Mouse (Mus musculus): ENCODE measurements at regions not wholly inside any gene's neighbourhood (a gene's known extent, or its start where the extent isn't known, plus 50 kb on each side); places are given as distances from the start of the nearest gene placed in this dataset.
A peak's percentile ranks its signal among the peaks of the same experiment; 100 is the strongest.

DNA sequence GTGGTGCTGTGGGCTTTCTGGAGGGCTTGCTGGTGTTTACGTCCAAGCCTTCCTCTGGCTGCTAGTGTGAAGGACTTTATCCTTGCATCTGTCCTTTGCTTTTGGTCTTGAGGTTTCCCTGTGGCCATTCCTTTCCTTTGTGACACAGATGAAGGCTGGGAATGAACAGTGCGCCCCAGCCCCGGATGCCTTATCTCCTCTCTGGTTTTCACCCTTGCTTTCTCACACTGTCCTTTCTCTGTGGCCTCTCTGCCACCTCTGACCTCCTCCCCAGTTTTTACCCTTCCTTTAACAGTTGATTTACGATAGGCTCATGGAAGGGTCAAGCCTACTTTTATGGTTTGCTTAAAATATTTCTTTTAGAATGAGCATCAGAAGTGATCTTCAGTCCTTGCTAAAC lies 53.2 kb downstream of the Gas1 start:
- Histone ChIP-seq H3K27me3 (replicated peaks) (no peaks in the 10 kb centered on the region), H3K4me1 (peaks cover 14% of the 10 kb centered on the region), H3K36me3 (replicated peaks) (no peaks in the 10 kb centered on the region), H3K27ac (no peak overlapping the region), H3K4me3 (no peak overlapping the region), H3K9me3 (no peaks in the 10 kb centered on the region), H3K4me2 (no peak overlapping the region), H3K9ac (no peak overlapping the region)
- WGBS: 52% methylated on average over 4 of the region's 4 CpGs
- no peak for ATAC-seq (replicated peaks)

DNA sequence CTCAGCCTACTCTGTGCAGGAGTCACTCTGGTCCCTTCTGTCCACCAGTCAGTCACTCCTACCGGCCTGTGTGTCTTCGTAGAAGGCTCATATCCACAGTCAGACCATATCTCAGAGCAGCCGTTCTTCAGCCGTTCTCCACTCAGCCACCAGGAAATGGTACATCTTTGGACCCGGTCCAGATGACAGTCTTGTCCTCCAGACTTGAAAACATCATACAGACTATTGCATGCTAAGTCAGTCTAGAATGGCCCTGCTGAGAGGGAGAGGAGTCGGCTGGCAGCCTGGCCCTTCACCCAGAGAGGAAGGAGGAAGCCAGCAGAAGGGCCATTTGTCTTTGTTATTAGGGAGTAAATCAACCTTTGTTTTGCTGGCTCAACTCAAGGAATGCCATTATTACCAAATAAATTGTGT lies 54.0 kb downstream of the Gas1 start:
- Histone ChIP-seq H3K27ac (no peak overlapping the region), H3K9me3 (no peaks in the 10 kb centered on the region), H3K27me3 (replicated peaks) (no peaks in the 10 kb centered on the region), H3K4me1 (peaks cover 14% of the 10 kb centered on the region), H3K36me3 (replicated peaks) (no peaks in the 10 kb centered on the region), H3K4me2 (no peak overlapping the region), H3K9ac (no peak overlapping the region), H3K4me3 (no peak overlapping the region)
- ATAC-seq (replicated peaks): no peak
- WGBS: 60% methylated on average over 6 of the region's 6 CpGs

GRCm38 (mm10) chr13:60122341-60123173 lies 54.6 kb downstream of the Gas1 start:
- H3K9ac ChIP-seq: no peak overlapping the region
- no peaks in the 10 kb centered on the region for H3K27me3 ChIP-seq (replicated peaks)
- WGBS: 55% methylated on average over 29 of the region's 29 CpGs

DNA sequence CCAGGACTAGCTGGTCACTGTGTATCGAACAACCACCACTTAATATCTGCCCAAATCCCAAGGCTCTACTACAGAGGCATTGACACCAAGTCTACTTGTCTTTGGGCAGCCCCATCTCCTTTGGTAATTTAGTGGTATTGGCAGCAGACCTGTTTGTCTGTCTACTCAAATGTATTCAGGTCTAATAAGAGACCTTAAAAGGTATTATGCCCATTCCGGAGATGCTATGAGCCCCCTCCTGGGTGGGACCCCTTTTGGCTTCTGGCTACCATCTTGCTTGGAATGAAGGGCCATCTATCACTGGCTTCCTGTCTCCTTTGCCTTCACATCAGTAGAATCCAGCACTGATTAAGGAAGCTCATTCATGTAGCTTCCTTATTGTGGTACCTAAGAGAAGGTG lies 65.7 kb downstream of the Gas1 start:
- H3K36me3 ChIP-seq (replicated peaks): no peaks in the 10 kb centered on the region
- H3K27me3 ChIP-seq (replicated peaks): no peaks in the 10 kb centered on the region
- ATAC-seq (replicated peaks): no peak
- H3K4me3 ChIP-seq: no peak overlapping the region
- H3K9me3 ChIP-seq: no peaks in the 10 kb centered on the region
- H3K4me1 ChIP-seq: peaks cover 14% of the 10 kb centered on the region
- no peak overlapping the region for H3K27ac ChIP-seq
- WGBS: 92% methylated on average over 2 of the region's 2 CpGs
- H3K9ac ChIP-seq: no peak overlapping the region
- H3K4me2 ChIP-seq: no peak overlapping the region

More at GRCm38 (mm10) chr13:60122341-60123173, 54.6 kb downstream of the Gas1 start:
- Histone ChIP-seq H3K4me1 (peaks cover 14% of the 10 kb centered on the region), H3K4me3 (no peak overlapping the region), H3K36me3 (replicated peaks) (no peaks in the 10 kb centered on the region), H3K27ac (no peak overlapping the region), H3K4me2 (no peak overlapping the region), H3K9me3 (no peaks in the 10 kb centered on the region)
- no peak for ATAC-seq (replicated peaks)

DNA sequence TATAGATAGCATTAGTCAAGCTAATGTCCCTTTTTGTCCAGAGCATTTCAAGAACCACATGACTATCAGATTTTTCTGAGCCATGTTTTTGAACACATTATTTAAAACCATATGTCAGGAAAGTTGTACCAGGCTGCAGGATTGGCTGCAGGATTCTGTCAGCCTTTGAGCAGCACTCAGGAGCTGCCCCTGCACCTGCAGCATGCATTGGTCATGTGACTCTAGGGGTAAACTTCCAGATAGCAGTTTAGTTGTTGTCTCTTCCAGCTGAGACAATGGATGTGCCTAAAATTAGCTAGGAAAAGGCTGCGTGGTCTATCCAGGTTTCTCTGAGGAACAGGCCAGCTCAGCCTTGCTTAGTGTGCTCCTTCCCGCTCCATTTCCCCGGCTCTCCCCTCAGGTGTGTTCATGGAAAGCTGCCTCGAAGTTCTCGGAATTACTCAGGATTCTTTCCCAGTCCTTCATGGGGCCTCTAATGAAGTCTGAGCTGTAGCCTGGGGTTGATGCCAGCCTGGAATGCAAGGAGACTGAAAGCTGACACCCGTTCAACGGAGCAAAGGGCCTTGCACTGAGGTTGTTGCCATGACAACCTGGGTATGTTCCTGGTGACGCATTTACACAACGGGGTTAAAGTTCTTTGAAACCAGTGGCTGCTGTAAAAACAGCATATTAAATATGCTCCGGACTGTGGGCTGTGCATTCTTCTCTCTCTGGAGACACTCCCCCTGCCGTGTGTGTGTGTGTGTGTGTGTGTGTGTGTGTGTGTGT lies 66.9 kb downstream of the Gas1 start:
- peak; percentile 92 for ATAC-seq (replicated peaks)
- Histone ChIP-seq H3K36me3 (replicated peaks) (no peaks in the 10 kb centered on the region), H3K4me3 (no peak overlapping the region), H3K9ac (no peak overlapping the region), H3K9me3 (no peaks in the 10 kb centered on the region), H3K27ac (peak overlapping the region; percentile 74), H3K4me2 (peak overlapping the region; percentile 33), H3K4me1 (peaks cover 14% of the 10 kb centered on the region), H3K27me3 (replicated peaks) (no peaks in the 10 kb centered on the region)
- whole genome bisulfite sequencing: 2% methylated on average over 11 of the region's 11 CpGs

GRCm38 (mm10) chr13:60105286-60105685 lies 71.9 kb downstream of the Gas1 start:
- no peaks in the 10 kb centered on the region for H3K27me3 ChIP-seq (replicated peaks)
- no peak overlapping the region for H3K9ac ChIP-seq
- no peaks in the 10 kb centered on the region for H3K36me3 ChIP-seq (replicated peaks)
- no peak overlapping the region for H3K4me3 ChIP-seq
- H3K27ac ChIP-seq: no peak overlapping the region
- ATAC-seq (replicated peaks): no peak
- H3K4me2 ChIP-seq: no peak overlapping the region
- 83% methylated on average over 9 of the region's 9 CpGs for WGBS
- H3K9me3 ChIP-seq: no peaks in the 10 kb centered on the region
- H3K4me1 ChIP-seq: peaks cover 4% of the 10 kb centered on the region

DNA sequence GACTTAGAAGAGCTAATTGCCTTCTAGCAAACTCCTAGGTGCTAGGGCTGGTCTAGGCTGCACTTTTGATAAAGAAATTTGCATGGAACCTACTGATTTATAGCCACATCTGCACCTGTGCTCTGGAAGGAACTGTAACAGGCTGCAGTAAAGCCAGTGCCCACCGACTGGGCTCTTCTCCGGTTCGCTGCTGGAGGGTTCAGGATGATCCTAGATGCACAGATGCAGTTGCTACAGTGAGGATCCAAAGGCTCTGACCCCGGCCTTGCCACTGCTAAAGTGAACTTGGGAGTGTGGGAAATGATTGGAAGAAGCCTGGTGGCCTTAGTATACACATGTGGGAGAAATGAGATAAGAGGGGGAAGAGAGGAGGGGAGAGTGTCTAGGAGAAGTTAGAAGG lies 75.5 kb downstream of the Gas1 start:
- no peaks in the 10 kb centered on the region for H3K36me3 ChIP-seq (replicated peaks)
- no peak overlapping the region for H3K27ac ChIP-seq
- no peak overlapping the region for H3K4me2 ChIP-seq
- H3K9me3 ChIP-seq: no peaks in the 10 kb centered on the region
- WGBS: 84% methylated on average over 4 of the region's 4 CpGs
- no peaks in the 10 kb centered on the region for H3K4me1 ChIP-seq
- H3K4me3 ChIP-seq: no peak overlapping the region
- no peak overlapping the region for H3K9ac ChIP-seq
- ATAC-seq (replicated peaks): no peak
- H3K27me3 ChIP-seq (replicated peaks): no peaks in the 10 kb centered on the region

DNA sequence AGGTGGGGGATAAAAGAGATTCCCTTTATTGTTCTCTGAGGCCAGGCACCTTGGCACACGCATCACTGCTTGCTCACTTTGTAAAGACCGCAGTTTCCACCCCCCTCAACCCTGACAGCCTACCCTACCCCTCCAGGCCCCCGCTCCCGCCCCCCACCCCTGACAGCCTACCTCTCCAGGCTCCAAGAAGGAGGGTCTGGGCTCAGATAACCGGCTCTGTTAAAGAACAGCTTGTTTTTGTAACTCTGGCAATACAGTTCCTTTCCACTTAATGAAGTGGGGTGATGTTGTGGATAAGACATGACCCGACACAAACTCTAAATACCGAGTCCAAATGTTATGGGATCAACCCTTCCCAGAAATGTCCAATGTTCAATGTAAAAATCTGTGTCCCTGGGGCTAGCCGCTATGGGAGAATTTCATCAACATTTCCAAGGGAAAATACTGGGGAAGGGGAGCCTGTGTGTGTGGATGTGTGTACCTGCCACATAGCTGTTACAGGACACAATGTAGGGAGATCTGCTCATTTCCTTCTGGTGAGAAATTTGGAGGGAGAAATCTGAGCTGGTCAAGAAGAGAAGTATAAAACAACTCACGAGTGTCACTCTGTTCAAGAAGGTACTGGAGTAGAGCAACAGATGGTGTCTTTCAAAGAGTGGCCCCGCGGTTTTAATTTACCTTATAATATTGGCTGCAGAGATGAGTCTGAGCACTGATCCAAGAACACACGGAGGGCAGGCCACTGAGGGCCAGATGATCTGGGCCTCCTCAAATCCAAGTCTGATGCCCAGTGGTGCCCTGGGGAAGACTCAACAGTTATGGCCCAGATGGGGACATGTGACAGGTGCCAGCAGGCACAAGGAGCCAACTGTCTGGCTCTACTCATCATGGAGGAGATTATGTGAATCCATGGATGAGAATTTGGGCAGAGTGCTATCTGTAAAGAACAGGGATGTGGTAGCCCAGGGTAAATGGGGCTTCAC lies 76.7 kb downstream of the Gas1 start:
- Histone ChIP-seq H3K27ac (no peak overlapping the region), H3K9ac (no peak overlapping the region), H3K4me3 (no peak overlapping the region), H3K9me3 (no peaks in the 10 kb centered on the region), H3K4me1 (no peaks in the 10 kb centered on the region), H3K4me2 (no peak overlapping the region), H3K36me3 (replicated peaks) (no peaks in the 10 kb centered on the region), H3K27me3 (replicated peaks) (no peaks in the 10 kb centered on the region)
- WGBS: 74% methylated on average over 12 of the region's 12 CpGs
- no peak for ATAC-seq (replicated peaks)

- no peak overlapping the region for H3K4me2 ChIP-seq
- H3K4me1 ChIP-seq: no peaks in the 10 kb centered on the region
- H3K9ac ChIP-seq: no peak overlapping the region
- WGBS: 73% methylated on average over 14 of the region's 14 CpGs
- H3K27me3 ChIP-seq (replicated peaks): no peaks in the 10 kb centered on the region
- no peaks in the 10 kb centered on the region for H3K9me3 ChIP-seq
- H3K4me3 ChIP-seq: no peak overlapping the region
- ATAC-seq (replicated peaks): no peak
- H3K27ac ChIP-seq: no peak overlapping the region
- no peaks in the 10 kb centered on the region for H3K36me3 ChIP-seq (replicated peaks)
Observed at GRCm38 (mm10) chr13:60099469-60100129, 77.6 kb downstream of the Gas1 start.

DNA sequence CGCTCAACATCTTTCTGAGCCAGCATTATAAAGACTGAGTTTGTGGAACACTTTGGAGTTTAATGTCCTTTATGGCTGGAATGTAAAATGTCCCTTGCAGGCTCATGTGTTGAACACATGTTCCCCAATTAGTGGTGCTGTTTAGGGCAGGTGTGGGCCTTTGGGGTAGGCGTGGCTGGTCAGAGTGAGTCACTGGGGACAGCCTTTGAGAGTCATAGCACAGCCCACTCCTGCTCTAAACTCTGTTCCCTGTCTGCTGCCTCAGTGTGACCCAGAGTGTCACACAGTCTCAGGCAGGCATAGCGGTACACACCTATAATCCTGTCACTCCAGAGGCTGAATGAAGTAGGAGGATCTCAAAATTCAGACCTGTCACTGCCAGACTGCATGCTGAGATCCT lies 78.8 kb downstream of the Gas1 start:
- H3K27ac ChIP-seq: no peak overlapping the region

GRCm38 (mm10) chr13:60097776-60098175 lies 79.4 kb downstream of the Gas1 start:
- ATAC-seq (replicated peaks): no peak
- no peak overlapping the region for H3K4me3 ChIP-seq

More for the DNA sequence above, 78.8 kb downstream of the Gas1 start:
- H3K4me1 ChIP-seq: no peaks in the 10 kb centered on the region
- no peaks in the 10 kb centered on the region for H3K27me3 ChIP-seq (replicated peaks)
- H3K4me3 ChIP-seq: no peak overlapping the region
- H3K9me3 ChIP-seq: no peaks in the 10 kb centered on the region
- no peaks in the 10 kb centered on the region for H3K36me3 ChIP-seq (replicated peaks)
- 0 out of 2 replicates have a peak, but pooled peaks have one; percentile 56 for ATAC-seq (replicated peaks)
- no peak overlapping the region for H3K4me2 ChIP-seq
- WGBS: 75% methylated on average over 3 of the region's 3 CpGs
- no peak overlapping the region for H3K9ac ChIP-seq

More at GRCm38 (mm10) chr13:60097776-60098175, 79.4 kb downstream of the Gas1 start:
- Histone ChIP-seq H3K36me3 (replicated peaks) (no peaks in the 10 kb centered on the region), H3K4me1 (no peaks in the 10 kb centered on the region), H3K9ac (no peak overlapping the region), H3K27me3 (replicated peaks) (no peaks in the 10 kb centered on the region), H3K4me2 (no peak overlapping the region), H3K9me3 (no peaks in the 10 kb centered on the region), H3K27ac (no peak overlapping the region)
- WGBS: 78% methylated on average over 6 of the region's 6 CpGs

All from midbrain, embryonic 15.5 days (tissue).